Mouse (Mus musculus) kidney, embryonic 14.5 days (tissue): ENCODE data around the gene Olfr907. TPM values are rescaled to one million over a fixed set of nuclear protein-coding genes. Genes with fewer than 3 reads are reported as not detected.

Experiments
- ATAC-seq: fragments of 200-750 bp; cut with Nextera tagmentation; 2 replicates; pipeline ENCODE4 v1.8.0; 2017; ENCODE audit warnings: moderate number of reproducible peaks, mild to moderate bottlenecking, moderate TSS enrichment, moderate library complexity; ENCODE audit not compliant: low FRiP score, low TSS enrichment
- H3K27ac ChIP-seq: fragments of 300-500 bp; sonication (generic); 2 replicates; pipeline ENCODE4 v1.5.1; 2014; ENCODE audit warnings: low read depth, mild to moderate bottlenecking, low read length, moderate library complexity, mixed read lengths
- H3K27me3 ChIP-seq: fragments of 300-500 bp; sonication (generic); 2 replicates; pipeline ENCODE4 v1.6.1; 2014; ENCODE audit warnings: mild to moderate bottlenecking, low read length; ENCODE audit not compliant: control insufficient read depth, insufficient read depth
- H3K36me3 ChIP-seq: fragments of 300-500 bp; sonication (generic); 2 replicates; pipeline ENCODE4 v1.6.1; 2014; ENCODE audit warnings: low read length, mixed read lengths; ENCODE audit not compliant: control insufficient read depth, insufficient read depth
- H3K4me1 ChIP-seq: fragments of 300-500 bp; sonication (generic); 2 replicates; pipeline ENCODE4 v1.6.1; 2014; ENCODE audit warnings: low read length, mixed read lengths; ENCODE audit not compliant: control insufficient read depth, insufficient read depth
- H3K4me2 ChIP-seq: fragments of 300-500 bp; sonication (generic); replicated peaks from 2 replicates; pipeline ENCODE4 v1.6.1; 2014; ENCODE audit warnings: low read depth, mild to moderate bottlenecking, low read length
- H3K4me3 ChIP-seq: fragments of 300-500 bp; sonication (generic); 2 replicates; pipeline ENCODE4 v1.5.1; 2014; ENCODE audit warnings: mild to moderate bottlenecking, low read length
- H3K9ac ChIP-seq: fragments of 300-500 bp; sonication (generic); 2 replicates; pipeline ENCODE4 v1.6.1; 2014; ENCODE audit warnings: low read depth, mild to moderate bottlenecking, low read length, moderate library complexity
- H3K9me3 ChIP-seq: fragments of 300-500 bp; sonication (generic); 2 replicates; pipeline ENCODE4 v1.6.1; 2016; ENCODE audit warnings: low read length; ENCODE audit not compliant: control insufficient read depth
- WGBS: fragments of 180-500 bp; shearing (Covaris S2); extraction: QIAGEN DNeasy Blood & Tissue Kit; methylation state at CpG from one replicate; pipeline ENCODE4 v1.1.7; 2014; 5-methylcytosine and 5-hydroxymethylcytosine counted together
- polyA plus RNA-seq: library from polyadenylated mRNA; unstranded; fragments of >200 nt; fragmentation: Nextera tagmentation; extraction: Ambion mirVana; gene quantifications from 2 replicates; pipeline ENCODE4 v1.2.1, GENCODE M21; 2014

Gene Olfr907
- polyA plus RNA-seq, result not detected in 2 replicates

GRCm38 (mm10) chr9:38495501-38495900 lies at the start of gene Olfr907:
Gene Olfr907 (plus strand): TSS chr9:38495801.
- whole genome bisulfite sequencing, result 85% methylated on average over 2 of the region's 2 CpGs
- Histone ChIP-seq H3K36me3 (no peaks in the 10 kb centered on the region), H3K9ac (no peak within 1 kb of the TSS), H3K4me3 (no peak within 1 kb of the TSS), H3K4me2 (no peak within 1 kb of the TSS), H3K27ac (no peak within 1 kb of the TSS), H3K4me1 (no peaks in the 10 kb centered on the region), H3K9me3 (no peaks in the 10 kb centered on the region), H3K27me3 (no peaks in the 10 kb centered on the region)
- ATAC-seq, result no peak

GRCm38 (mm10) chr9:38447352-38447751 lies 48.2 kb upstream of the Olfr907 start, which contains the start of gene Olfr902:
Gene Olfr902 (plus strand): TSS chr9:38447652.
- H3K27ac ChIP-seq, result no peak within 1 kb of the TSS
- H3K4me2 ChIP-seq, result no peak within 1 kb of the TSS
- H3K4me3 ChIP-seq, result no peak within 1 kb of the TSS
- no peak for ATAC-seq
- no peaks in the 10 kb centered on the region for H3K9me3 ChIP-seq
- 85% methylated on average over 5 of the region's 5 CpGs for WGBS
- H3K36me3 ChIP-seq, result no peaks in the 10 kb centered on the region
- no peaks in the 10 kb centered on the region for H3K27me3 ChIP-seq
- H3K4me1 ChIP-seq, result no peaks in the 10 kb centered on the region
- H3K9ac ChIP-seq, result no peak within 1 kb of the TSS

GRCm38 (mm10) chr9:38462844-38463243 lies 32.8 kb upstream of the Olfr907 start, which contains the start of gene Olfr904:
Gene Olfr904 (plus strand): TSS chr9:38463144.
- Histone ChIP-seq H3K27me3 (no peaks in the 10 kb centered on the region), H3K4me2 (no peak within 1 kb of the TSS), H3K9ac (no peak within 1 kb of the TSS), H3K4me3 (no peak within 1 kb of the TSS), H3K4me1 (no peaks in the 10 kb centered on the region), H3K9me3 (no peaks in the 10 kb centered on the region), H3K27ac (no peak within 1 kb of the TSS), H3K36me3 (no peaks in the 10 kb centered on the region)
- ATAC-seq, result no peak

GRCm38 (mm10) chr9:38470807-38471206 lies 24.8 kb upstream of the Olfr907 start, which contains the start of gene Olfr905:
Gene Olfr905 (plus strand): TSS chr9:38471107.
- H3K36me3 ChIP-seq, result no peaks in the 10 kb centered on the region
- no peaks in the 10 kb centered on the region for H3K27me3 ChIP-seq
- ATAC-seq, result no peak
- no peak within 1 kb of the TSS for H3K27ac ChIP-seq
- H3K9ac ChIP-seq, result no peak within 1 kb of the TSS
- H3K4me3 ChIP-seq, result no peak within 1 kb of the TSS
- no peak within 1 kb of the TSS for H3K4me2 ChIP-seq
- H3K4me1 ChIP-seq, result no peaks in the 10 kb centered on the region
- H3K9me3 ChIP-seq, result no peaks in the 10 kb centered on the region

GRCm38 (mm10) chr9:38486785-38487184 lies 8.8 kb upstream of the Olfr907 start, which contains the start of gene Olfr906:
Gene Olfr906 (plus strand): TSS chr9:38487085.
- no peaks in the 10 kb centered on the region for H3K4me1 ChIP-seq
- no peak within 1 kb of the TSS for H3K4me3 ChIP-seq
- WGBS, result 79% methylated on average over 3 of the region's 3 CpGs
- no peaks in the 10 kb centered on the region for H3K27me3 ChIP-seq
- no peak within 1 kb of the TSS for H3K27ac ChIP-seq
- no peak for ATAC-seq
- no peak within 1 kb of the TSS for H3K9ac ChIP-seq
- no peaks in the 10 kb centered on the region for H3K36me3 ChIP-seq
- no peak within 1 kb of the TSS for H3K4me2 ChIP-seq
- no peaks in the 10 kb centered on the region for H3K9me3 ChIP-seq

- Histone ChIP-seq H3K27me3 (no peaks in the 10 kb centered on the region), H3K4me1 (no peaks in the 10 kb centered on the region), H3K4me3 (no peak overlapping the region), H3K36me3 (no peaks in the 10 kb centered on the region), H3K9me3 (no peaks in the 10 kb centered on the region), H3K9ac (no peak overlapping the region), H3K4me2 (no peak overlapping the region), H3K27ac (no peak overlapping the region)
- 68% methylated on average over 2 of the region's 2 CpGs for WGBS
- no peak for ATAC-seq
Measured at GRCm38 (mm10) chr9:38512353-38512752, 16.8 kb downstream of the Olfr907 start.

- WGBS, result 79% methylated on average over 1 of the region's 1 CpGs
Measured at GRCm38 (mm10) chr9:38521280-38521679, 25.7 kb downstream of the Olfr907 start, which contains the start of gene Olfr911-ps1. Gene Olfr911-ps1 (plus strand): TSS chr9:38521580.

GRCm38 (mm10) chr9:38537549-38537948 lies 41.9 kb downstream of the Olfr907 start, which contains the start of gene Olfr910:
Gene Olfr910 (plus strand): TSS chr9:38537849.
- Histone ChIP-seq H3K27ac (no peak within 1 kb of the TSS), H3K9me3 (no peaks in the 10 kb centered on the region), H3K4me2 (no peak within 1 kb of the TSS), H3K9ac (no peak within 1 kb of the TSS), H3K4me3 (no peak within 1 kb of the TSS), H3K36me3 (no peaks in the 10 kb centered on the region), H3K4me1 (no peaks in the 10 kb centered on the region), H3K27me3 (no peaks in the 10 kb centered on the region)
- 86% methylated on average over 2 of the region's 2 CpGs for WGBS
- no peak for ATAC-seq

More at GRCm38 (mm10) chr9:38521280-38521679, 25.7 kb downstream of the Olfr907 start, which contains the start of gene Olfr911-ps1:
- no peaks in the 10 kb centered on the region for H3K4me1 ChIP-seq
- H3K9ac ChIP-seq, result no peak within 1 kb of the TSS
- H3K27ac ChIP-seq, result no peak within 1 kb of the TSS
- no peaks in the 10 kb centered on the region for H3K9me3 ChIP-seq
- H3K4me3 ChIP-seq, result no peak within 1 kb of the TSS
- no peaks in the 10 kb centered on the region for H3K36me3 ChIP-seq
- ATAC-seq, result no peak
- H3K27me3 ChIP-seq, result no peaks in the 10 kb centered on the region
- H3K4me2 ChIP-seq, result no peak within 1 kb of the TSS
